Mouse (Mus musculus) erythroblast, adult 5-6 weeks (primary cell): ENCODE data around the gene Mrap. TPM values are rescaled to one million over a fixed set of nuclear protein-coding genes. Genes with fewer than 3 reads are reported as not detected.

Source experiments
- total RNA-seq, 2 experiments: library from RNA; stranded (forward) in 1 of 2; stranded (reverse) in 1 of 2; fragments of 150-400 nt in 1 of 2; fragments of 200-764, 138-1000 nt in 1 of 2; gene quantifications; 2 replicates each; pipeline versions ENCODE4 v1.2.3 to v1.2.4; 2015 to 2017; ENCODE audit warnings: low replicate concordance in 2 of 2

Mrap gene
- total RNA-seq, 2 experiments from 2014 or later: 2.0 TPM; not detected in 1

Other genes starting within 250 kb of the Mrap start
- 22.4 and 23.2 TPM in 2 replicates for gene Mis18a, start 10.8 kb upstream of the Mrap start, total RNA-seq (2015; ENCODE audit: low replicate concordance)
- 16.2 and 24.7 TPM in 2 replicates for gene Mis18a, start 10.8 kb upstream of the Mrap start, total RNA-seq (2017; ENCODE audit: low replicate concordance)
- gene Urb1, start 72.2 kb downstream of the Mrap start, total RNA-seq (2015; ENCODE audit: low replicate concordance): 1.5 and 2.5 TPM in 2 replicates
- 1.8 and 2.5 TPM in 2 replicates for gene Urb1, start 72.2 kb downstream of the Mrap start, total RNA-seq (2017; ENCODE audit: low replicate concordance)
- gene Eva1c, start 88.5 kb downstream of the Mrap start, total RNA-seq (2015; ENCODE audit: low replicate concordance): not detected in 2 replicates
- gene Eva1c, start 88.5 kb downstream of the Mrap start, total RNA-seq (2017; ENCODE audit: low replicate concordance): 0.60 TPM in 1 of 2 replicates, not detected in the other
- 1.2 and 18.8 TPM in 2 replicates for gene Cfap298, start 196.9 kb downstream of the Mrap start, total RNA-seq (2015; ENCODE audit: low replicate concordance)
- gene Cfap298, start 196.9 kb downstream of the Mrap start, total RNA-seq (2017; ENCODE audit: low replicate concordance): 7.0 and 20.1 TPM in 2 replicates